Mouse (Mus musculus): Measurements from ENCODE around the gene Pttg1.

Gene Pttg1

DNA sequence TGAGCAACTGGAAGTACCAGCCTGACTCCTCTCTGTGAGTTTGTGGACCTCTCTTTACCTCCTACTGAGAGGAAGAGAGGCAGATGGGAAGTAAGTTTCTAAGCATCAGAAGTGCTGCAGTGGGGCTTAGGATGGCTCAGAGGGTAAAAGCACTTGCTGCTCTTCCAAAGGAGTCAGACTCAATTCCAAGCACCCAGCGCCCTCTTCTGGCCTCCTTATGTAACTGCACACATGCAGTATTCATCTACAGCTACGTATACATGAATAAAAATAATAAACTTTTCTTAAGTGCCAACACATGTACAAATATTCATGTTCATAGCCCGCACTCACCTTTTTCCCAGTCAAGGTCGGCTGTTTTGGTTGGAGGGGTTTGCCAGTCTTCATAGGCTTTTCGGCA, 1.7 kb downstream of the Pttg1 start:
- CTCF ChIA-PET: interaction anchor here in 3 of 4 experiments (0.5 to 4.6 kb wide), 13 partner anchors 12 to 331 kb away, joined by 3 to 32 read pairs (median 3); no protein-coding TSS in a partner anchor
- POLR2A ChIA-PET: interaction anchor here in 2 of 4 experiments (0.6 to 3.1 kb wide), 16 partner anchors 9 to 1323 kb away, joined by 3 to 19 read pairs (median 4); partner anchors contain the start of gene Slu7 (in 2 of the 2)

DNA sequence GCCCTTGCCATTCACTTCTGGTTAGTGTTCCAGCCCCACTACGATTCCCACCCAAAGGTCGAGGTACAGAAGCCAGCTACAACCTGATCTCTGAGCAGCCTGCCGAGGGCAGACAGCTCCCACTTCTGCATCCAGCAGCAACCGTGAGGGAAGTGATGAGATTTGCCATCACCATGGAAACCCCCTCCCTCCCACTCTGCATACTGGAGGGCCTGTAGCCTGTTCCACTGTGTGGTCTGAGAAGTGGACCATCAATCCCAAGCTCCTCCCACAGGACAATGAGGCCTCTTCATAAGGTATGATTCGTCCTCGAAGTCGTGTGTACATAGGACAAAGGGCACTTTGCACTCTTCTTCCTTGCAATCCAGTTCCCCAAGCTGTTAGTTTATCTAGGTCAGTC, 8.8 kb downstream of the Pttg1 start:
- POLR2A ChIA-PET: interaction anchor here in 3 of 4 experiments (0.6 to 3.2 kb wide), 8 partner anchors 8 to 305 kb away, joined by 3 to 23 read pairs (median 5); partner anchors contain the start of gene Pttg1 (in 3 of the 3)
- CTCF ChIA-PET: interaction anchor here in 2 of 4 experiments (0.5 to 1.0 kb wide), 4 partner anchors 77 to 558 kb away, joined by 3 to 4 read pairs (median 4); no protein-coding TSS in a partner anchor

DNA sequence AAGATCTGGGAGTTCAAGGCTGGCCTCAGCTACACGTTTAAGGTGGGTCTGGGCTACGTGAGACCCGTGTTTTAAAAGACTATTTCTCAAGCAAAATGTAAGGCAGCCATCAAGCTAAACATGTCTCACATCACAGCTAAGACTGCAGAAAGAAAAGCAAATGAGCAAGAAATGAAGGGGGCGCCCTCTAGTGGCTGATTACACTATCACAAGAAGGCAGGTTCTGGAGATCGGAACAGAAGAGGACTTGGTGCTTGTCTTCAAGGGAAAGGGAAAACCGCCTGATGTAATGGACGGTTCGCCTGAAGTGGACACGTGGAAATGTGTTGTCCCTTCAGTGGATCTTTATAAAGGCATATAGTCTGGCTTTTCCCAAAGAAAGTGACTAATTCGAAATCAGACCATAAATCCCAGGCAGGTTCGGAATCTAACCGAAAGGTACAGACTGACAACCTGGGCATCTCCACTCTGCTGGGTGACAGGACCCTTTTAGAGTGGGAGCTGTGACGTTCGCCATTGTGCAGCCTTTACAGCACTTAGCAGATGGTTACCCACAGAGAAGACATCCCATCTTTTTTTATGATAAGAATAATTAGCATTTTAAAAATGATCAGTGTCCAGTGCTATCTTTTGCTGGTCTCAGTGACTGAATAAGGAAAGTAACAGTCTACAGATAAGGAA, 13.1 kb downstream of the Pttg1 start:
- CTCF ChIA-PET: interaction anchor here (0.5 to 2.4 kb wide), 22 partner anchors 9 to 716 kb away, joined by 3 to 32 read pairs (median 4); partner anchors contain the start of gene Pttg1 (in 1 of the 4)
- POLR2A ChIA-PET: interaction anchor here in 2 of 4 experiments (1.2 to 2.0 kb wide), 2 partner anchors 13 kb away, joined by 7 to 11 read pairs; partner anchors contain the start of gene Pttg1 (in 2 of the 2)

DNA sequence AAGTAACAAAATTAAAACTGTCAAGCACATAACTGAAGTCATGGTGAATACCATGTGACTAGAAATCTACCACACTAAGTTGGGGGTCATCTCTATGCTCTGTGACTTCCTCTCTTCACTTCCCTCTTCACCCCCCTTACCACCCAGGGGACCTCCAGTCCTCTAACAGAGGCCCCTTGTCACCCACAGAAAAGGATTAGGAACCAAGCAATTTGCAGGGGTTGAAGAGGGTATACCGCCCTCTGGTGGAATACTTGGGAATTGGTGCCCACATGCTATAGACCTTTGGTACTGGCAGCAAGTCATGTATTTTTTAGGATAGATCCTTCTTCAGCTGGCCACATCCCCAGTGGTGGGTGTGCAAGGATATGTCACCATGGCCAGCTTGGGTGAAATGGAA, 14.6 kb downstream of the Pttg1 start:
- POLR2A ChIA-PET: interaction anchor here in 1 of 4 experiments (2.0 kb wide), 1 partner anchor 15 kb away, joined by 11 read pairs; the partner anchor contains the start of gene Pttg1
- CTCF ChIA-PET: interaction anchor here in 3 of 4 experiments (0.6 to 2.4 kb wide), 9 partner anchors 9 to 578 kb away, joined by 3 to 32 read pairs (median 4); partner anchors contain the start of gene Pttg1 (in 1 of the 3)

DNA sequence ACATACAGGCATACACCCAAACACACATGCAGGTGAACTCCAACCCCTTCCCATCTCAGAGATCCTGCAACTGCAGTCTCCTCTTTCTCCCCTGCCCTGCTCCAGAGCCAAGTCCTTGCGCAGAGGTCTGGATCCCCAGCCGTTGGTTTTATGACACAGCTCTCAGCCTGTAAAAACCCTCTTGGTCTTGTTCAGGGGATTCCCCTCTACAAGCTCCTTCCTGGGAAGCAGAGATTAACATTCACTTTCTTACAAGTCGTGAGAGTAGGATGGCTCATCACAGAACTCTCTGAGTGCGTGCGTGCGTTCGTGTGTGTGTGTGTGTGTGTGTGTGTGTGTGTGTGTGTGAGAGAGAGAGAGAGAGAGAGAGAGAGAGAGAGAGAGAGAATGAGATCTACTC, 15.8 kb downstream of the Pttg1 start:
- POLR2A ChIA-PET: interaction anchor here in 1 of 4 experiments (0.6 kb wide), 2 partner anchors 195 to 535 kb away, joined by 4 to 6 read pairs; no protein-coding TSS in a partner anchor
- CTCF ChIA-PET: interaction anchor here in 3 of 4 experiments (0.6 to 1.1 kb wide), 5 partner anchors 12 to 146 kb away, joined by 3 to 5 read pairs (median 3); partner anchors contain the start of gene Slu7 (in 1 of the 3)

DNA sequence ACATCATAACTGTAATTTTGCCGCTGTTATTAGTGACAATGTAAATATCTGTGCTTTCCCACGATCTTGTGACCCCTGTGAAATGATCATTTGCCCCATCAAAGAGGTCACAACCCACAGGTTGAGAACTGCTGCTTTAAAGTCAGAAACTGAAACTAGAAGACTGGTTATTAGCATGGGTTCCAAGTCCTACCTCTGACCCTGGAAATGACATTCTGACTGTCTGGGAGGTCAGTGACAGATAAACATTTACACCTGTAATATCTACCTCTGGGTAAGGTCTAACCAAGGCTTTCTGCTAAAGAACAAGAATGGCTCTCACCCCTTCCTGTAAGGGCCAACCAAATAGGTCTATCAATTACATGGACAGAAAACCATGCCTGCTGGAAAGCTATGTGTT, 17.2 kb downstream of the Pttg1 start:
- ChIA-PET CTCF (interaction anchor here in 1 of 4 experiments (0.7 kb wide), 1 partner anchor 17 kb away, joined by 3 read pairs; the partner anchor contains the start of gene Pttg1), POLR2A (interaction anchor here in 1 of 4 experiments (0.7 kb wide), 1 partner anchor 66 kb away, joined by 4 read pairs; no protein-coding TSS in a partner anchor)

DNA sequence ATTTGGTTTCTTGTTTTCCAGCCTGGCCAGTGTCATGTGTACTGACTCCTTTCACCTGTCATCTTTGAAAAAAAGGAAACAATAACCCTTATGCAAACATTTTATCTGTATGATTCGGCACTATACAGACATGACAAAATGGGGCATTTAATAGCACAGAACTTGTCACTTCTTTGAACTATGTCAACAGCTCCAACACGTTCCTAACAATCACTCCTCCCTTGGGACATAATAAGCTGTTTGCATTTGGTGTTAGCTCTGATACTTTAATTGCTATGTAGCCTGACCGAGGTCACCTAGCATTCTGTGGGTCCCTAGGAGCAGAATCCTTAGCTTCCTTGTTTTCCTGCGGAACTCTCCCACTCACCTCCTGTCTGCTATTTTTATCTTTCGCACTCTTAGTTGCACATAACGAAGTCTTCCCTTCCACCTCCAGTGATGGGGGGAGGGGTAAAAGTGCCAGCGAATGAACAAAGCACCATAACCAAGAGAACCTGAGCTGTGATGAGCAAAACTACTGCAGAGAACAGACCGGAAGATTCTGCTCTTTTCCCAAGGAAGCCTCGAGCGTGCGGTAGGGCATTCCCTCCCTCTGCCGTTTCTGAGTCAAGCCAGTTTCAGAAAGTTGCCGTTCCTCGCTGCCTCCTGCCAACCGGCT, 21.8 kb downstream of the Pttg1 start:
- ChIA-PET CTCF (interaction anchor here in 1 of 4 experiments (1.5 kb wide), 1 partner anchor 8 kb away, joined by 6 read pairs; no protein-coding TSS in a partner anchor), POLR2A (interaction anchor here in 2 of 4 experiments (0.5 to 1.2 kb wide), 2 partner anchors 16 kb away, joined by 3 to 5 read pairs; no protein-coding TSS in a partner anchor)

DNA sequence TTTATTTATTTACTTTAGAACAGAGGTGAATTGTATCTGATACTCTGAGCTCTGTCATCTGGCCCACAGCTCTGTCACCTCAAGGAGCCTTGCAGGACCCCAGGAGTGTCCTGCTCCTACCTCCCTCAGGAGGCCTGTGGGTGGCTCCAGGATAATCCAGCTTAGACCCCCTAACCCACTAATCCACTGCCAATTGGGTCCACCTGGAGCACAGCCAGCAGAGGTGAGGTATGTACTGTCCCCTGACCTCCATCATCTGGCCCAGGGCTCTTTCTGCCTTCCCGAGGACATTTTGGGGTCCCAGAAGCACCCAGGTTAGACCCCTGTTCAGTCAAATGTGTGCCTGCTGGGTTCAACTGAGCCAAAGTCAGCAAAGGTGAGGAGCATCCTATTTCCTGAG, 25.9 kb downstream of the Pttg1 start:
- POLR2A ChIA-PET: no interaction called here
- CTCF ChIA-PET: interaction anchor here in 1 of 4 experiments (0.6 kb wide), 1 partner anchor 12 kb away, joined by 4 read pairs; no protein-coding TSS in a partner anchor

DNA sequence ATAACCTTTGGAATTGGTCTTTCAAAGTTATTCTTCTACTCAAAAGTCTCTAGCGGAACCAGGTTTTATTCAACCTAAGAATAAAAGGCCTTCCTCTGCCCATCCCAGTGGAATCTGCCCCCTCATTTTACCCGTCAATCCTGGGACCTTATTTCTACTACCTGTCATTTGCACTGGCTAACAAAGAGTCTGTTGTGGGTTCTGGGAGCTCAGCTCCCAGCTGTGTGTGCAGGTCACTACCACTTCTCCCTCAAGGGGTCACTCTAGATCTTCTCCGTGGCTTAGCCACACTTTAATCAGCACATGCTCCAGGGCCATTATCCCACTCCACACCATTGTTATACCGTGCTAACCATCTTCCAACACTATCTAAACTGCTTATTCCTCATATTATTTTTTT, 26.8 kb downstream of the Pttg1 start:
- CTCF ChIA-PET: interaction anchor here (0.7 to 1.5 kb wide), 8 partner anchors 13 to 516 kb away, joined by 3 to 5 read pairs (median 3); no protein-coding TSS in a partner anchor

DNA sequence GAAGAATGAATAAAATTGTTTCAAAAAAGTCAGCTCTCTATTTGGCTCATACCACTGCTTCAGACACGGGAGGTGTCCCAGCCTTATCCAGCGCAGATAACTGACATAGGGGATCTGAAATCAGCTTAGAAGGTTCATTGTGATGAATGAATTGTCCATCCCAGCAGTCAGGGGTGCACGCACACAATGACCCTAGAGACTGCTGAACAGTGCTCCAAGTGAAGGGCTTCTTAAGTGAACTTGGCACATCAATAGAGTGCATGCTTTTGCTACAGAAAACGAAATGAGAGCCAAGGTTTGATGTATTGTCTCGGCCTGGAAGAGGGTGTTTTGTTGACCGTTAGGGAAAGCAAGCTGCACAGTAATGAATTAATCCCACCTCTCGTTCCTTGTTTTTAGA, 29.4 kb downstream of the Pttg1 start:
- POLR2A ChIA-PET: interaction anchor here in 1 of 4 experiments (1.9 kb wide), 1 partner anchor 30 kb away, joined by 5 read pairs; the partner anchor contains the start of gene Pttg1
- CTCF ChIA-PET: interaction anchor here in 1 of 4 experiments (0.8 kb wide), 1 partner anchor 15 kb away, joined by 3 read pairs; no protein-coding TSS in a partner anchor

More for the DNA sequence above, 26.8 kb downstream of the Pttg1 start:
- POLR2A ChIA-PET: no interaction called here

DNA sequence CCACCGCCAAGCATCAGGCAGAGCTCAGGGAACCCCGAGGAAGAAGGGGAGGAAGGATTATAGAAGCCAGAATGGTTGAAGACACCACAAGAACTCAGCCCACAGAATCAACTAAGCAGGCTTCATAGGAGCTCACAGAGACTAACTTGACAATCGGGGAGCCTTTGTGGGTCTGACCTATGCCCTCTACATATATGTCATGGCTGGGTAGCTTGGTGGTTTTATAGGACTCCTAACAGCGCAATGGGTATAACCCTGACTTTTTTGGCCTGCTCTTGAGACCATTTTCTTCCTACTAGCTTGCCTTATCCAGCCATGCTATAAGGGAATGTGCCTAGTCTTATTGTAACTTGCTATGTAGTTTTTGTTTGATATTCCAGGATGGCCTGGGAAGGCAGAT, 29.8 kb downstream of the Pttg1 start:
- ChIA-PET CTCF (interaction anchor here in 1 of 4 experiments (0.8 kb wide), 1 partner anchor 15 kb away, joined by 3 read pairs; no protein-coding TSS in a partner anchor), POLR2A (interaction anchor here in 2 of 4 experiments (0.6 to 1.9 kb wide), 2 partner anchors 30 to 1083 kb away, joined by 5 to 6 read pairs; partner anchors contain the start of gene Pttg1 (in 1 of the 2))

DNA sequence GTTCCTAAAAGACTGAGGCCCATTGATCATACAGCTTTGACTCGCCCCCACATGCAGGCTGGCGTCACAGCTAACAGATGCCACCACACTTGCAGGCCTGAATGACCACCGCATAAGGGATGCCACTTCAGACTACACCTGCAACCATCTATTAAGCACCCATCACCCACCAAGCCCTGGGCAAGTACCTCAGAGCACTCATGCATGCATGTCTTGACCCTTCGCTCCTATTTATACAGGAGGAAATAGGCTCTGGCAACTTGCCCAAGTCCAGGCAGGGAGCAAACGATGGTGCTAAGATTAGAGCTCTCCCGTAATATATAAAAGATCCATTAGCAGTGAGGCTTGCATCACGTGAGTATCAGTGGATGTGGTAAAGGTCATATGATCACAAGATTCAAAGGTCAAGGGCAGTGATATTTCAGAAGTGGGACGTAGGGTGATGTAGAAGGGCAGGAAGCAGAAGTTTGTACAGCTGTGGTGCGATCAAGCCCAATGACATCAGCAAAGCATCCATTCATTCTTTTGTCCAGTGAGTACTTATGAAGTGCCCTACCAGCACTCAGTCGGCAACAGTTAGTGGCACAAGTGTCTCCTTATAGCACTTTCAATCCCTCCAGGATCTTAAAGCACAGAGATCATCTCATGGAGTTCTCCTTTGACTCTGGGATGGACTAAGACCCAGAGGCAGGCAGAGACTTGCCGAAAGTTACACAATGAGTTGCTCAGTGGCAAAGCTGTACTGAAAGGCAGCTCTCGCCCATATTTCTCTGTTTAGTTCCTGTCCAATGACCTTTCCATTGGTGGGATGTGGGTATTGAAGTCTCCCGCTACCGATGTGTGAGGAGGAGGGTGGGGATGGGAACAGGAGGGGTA, 30.7 kb downstream of the Pttg1 start:
- ChIA-PET POLR2A (interaction anchor here in 2 of 4 experiments (0.6 to 1.9 kb wide), 2 partner anchors 31 to 1084 kb away, joined by 5 to 6 read pairs; partner anchors contain the start of gene Pttg1 (in 1 of the 2)), CTCF (interaction anchor here in 2 of 4 experiments (0.5 kb wide), 2 partner anchors 178 to 950 kb away, joined by 3 to 5 read pairs; no protein-coding TSS in a partner anchor)

DNA sequence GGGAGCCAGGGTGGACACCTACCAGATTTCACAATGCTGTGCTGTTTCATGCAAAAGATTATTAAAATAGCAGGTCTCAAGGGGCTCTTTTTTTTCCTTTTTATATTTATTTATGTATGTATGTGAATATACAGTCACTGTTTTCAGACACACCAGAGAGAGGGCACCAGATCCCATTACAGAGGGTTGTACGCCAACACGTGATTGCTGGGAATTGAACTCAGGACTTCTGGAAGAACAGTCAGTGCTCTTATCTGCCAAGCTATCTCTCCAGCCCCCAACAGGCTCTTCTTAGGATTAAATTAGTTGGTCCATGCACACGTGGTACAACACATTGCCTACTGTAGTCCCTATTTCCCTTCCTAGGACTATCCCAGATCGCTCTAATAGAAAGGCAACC, 32.7 kb downstream of the Pttg1 start:
- CTCF ChIA-PET: no interaction called here
- POLR2A ChIA-PET: no interaction called here

DNA sequence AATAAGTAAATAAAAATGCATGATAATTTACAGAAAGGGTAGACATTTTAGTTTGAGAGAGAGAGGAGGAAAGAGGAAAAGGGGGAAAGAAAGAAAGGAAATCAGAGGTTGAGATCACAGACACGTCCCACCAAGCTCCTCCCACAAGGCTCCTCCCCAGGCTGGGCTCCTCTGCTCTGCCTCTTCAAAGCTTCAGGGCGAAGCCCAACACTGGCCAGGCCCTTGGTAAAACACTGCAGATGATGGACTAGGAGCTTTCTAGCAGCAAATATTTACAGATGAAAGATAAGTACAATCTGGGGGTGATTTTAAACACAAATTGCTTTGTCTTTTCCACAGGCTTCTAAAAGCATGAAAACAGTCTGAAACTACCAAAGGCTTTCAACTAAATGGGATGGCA, 33.3 kb downstream of the Pttg1 start:
- ChIA-PET POLR2A (no interaction called here), CTCF (no interaction called here)

DNA sequence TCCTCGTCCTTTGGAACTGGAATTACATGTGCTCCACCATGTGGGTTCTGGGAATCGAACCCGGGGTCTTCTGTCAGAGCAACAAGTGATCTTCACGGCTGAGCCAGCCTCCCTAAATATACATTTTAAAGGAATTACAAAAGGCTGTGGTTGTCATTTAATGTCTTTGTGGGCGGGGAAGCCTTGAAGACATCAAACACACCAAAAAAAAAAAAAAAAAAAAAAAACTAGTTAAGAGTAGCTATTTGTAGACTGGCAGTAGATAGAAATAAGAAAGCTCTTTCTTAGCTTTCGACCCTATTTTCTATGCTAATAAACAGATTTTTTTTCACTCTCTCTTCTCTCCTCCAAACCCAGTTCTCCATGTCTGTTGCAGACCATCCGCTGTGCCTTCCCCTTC, 36.9 kb downstream of the Pttg1 start:
- ChIA-PET POLR2A (interaction anchor here (0.7 to 1.9 kb wide), 4 partner anchors 12 to 36 kb away, joined by 4 to 8 read pairs (median 5); no protein-coding TSS in a partner anchor), CTCF (interaction anchor here in 3 of 4 experiments (0.6 to 1.5 kb wide), 7 partner anchors 11 to 944 kb away, joined by 3 to 6 read pairs (median 4); no protein-coding TSS in a partner anchor)

DNA sequence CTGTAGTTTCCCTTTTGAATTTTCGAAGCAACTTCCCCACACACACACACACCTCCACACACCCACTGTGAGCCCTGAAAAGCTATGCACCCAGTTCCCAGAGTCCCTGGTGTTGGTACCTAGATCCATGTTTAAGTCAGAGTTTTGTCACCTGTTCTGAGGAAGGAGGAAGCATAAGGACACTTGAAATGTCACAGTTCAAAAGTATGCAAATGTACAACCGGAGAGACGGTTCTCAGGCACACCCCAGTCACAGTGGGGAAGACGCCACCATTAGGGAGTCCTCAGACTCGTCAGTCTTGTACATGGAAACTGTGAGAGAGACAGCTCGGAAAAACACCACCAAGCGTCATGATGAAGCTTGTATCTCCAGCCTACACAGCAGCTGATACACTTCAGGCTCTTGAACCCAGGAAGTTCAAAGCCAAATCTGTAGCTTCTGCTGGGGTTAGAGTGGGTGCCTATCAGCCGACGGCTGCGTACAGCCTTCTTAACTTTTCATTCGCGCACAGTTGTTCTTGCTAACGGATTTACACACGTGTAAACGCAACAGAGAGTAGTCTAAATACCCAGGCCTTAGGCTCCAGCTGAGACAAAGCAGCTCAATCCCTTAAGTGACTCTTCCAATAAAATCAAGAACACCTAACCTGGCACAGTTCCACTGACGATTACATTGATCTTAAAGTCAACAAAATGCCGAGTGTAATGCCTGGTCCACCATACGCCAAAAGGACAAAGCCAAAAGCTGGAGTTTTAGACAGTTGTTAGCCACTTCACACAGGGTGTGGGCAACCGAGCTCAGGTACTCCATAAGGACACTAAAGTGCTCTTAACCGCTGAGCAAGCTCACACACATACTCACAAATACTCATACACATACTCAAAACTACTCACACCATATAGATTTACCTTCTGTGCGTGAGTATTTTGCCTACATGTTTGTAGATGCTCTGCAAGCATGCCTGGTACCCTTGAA, 37.6 kb downstream of the Pttg1 start:
- ChIA-PET CTCF (interaction anchor here in 2 of 4 experiments (1.2 to 1.5 kb wide), 2 partner anchors 24 kb away, joined by 4 to 6 read pairs; no protein-coding TSS in a partner anchor), POLR2A (interaction anchor here in 2 of 4 experiments (0.8 to 1.9 kb wide), 6 partner anchors 16 to 37 kb away, joined by 3 to 6 read pairs (median 4); no protein-coding TSS in a partner anchor)

Measured in embryonic stem cell, embryonic (primary cell).